Mouse (Mus musculus) MEL (cell line): ENCODE results near the gene Uba3. TPM values are rescaled to one million over a fixed set of nuclear protein-coding genes. Genes with fewer than 3 reads are reported as not detected.

Experiments used
- DNase-seq: peaks from one replicate; pipeline ENCODE4 v3.0.0; 2011; ENCODE audit warnings: low read depth, low spot score
- H3K27ac ChIP-seq: 2 replicates; pipeline ENCODE4 v1.5.1; 2012; ENCODE audit warnings: low read depth, mild to moderate bottlenecking, control low read depth, low read length, moderate library complexity; ENCODE audit not compliant: control insufficient read depth
- H3K27me3 ChIP-seq, 2 experiments: fragments of 150-350 bp in 1 of 2; sonication (generic) in 1 of 2; 2 replicates each; pipeline ENCODE4 v1.6.1; 2012; ENCODE audit warnings: low read length in 2 of 2, mild to moderate bottlenecking in 2 of 2, improper control_type of control experiment in 1 of 2, moderate library complexity in 1 of 2; ENCODE audit not compliant: insufficient read depth in 2 of 2, control insufficient read depth in 1 of 2
- H3K36me3 ChIP-seq, 2 experiments: 2 replicates each; pipeline ENCODE4 v1.6.1; 2012 to 2014; ENCODE audit warnings: low read length in 2 of 2, improper control_type of control experiment in 1 of 2, inconsistent platforms in 1 of 2, mild to moderate bottlenecking in 1 of 2; ENCODE audit not compliant: insufficient read depth in 2 of 2, control insufficient read depth in 1 of 2
- H3K4me1 ChIP-seq, 2 experiments: fragments of 150-350 bp in 1 of 2; sonication (generic) in 1 of 2; 2 replicates each; pipeline ENCODE4 v1.6.1; 2012; ENCODE audit warnings: low read length in 2 of 2, improper control_type of control experiment in 1 of 2, mild to moderate bottlenecking in 1 of 2; ENCODE audit not compliant: insufficient read depth in 2 of 2, control insufficient read depth in 1 of 2
- H3K4me3 ChIP-seq, 2 experiments: fragments of 150-350 bp in 1 of 2; sonication (generic) in 1 of 2; 2 replicates each; pipeline ENCODE4 v1.5.1; 2012; ENCODE audit warnings: low read depth in 2 of 2, low read length in 2 of 2, mild to moderate bottlenecking in 2 of 2, moderate library complexity in 2 of 2, control low read depth in 1 of 2, improper control_type of control experiment in 1 of 2; ENCODE audit not compliant: control insufficient read depth in 1 of 2, insufficient read depth in 1 of 2
- H3K79me2 ChIP-seq: 2 replicates; pipeline ENCODE4 v1.6.1; 2012; ENCODE audit warnings: mild to moderate bottlenecking, low read length, moderate library complexity; ENCODE audit not compliant: control insufficient read depth, poor library complexity, insufficient read depth
- H3K9ac ChIP-seq: 2 replicates; pipeline ENCODE4 v1.6.1; 2012; ENCODE audit warnings: low read depth, mild to moderate bottlenecking, control low read depth, low read length, moderate library complexity; ENCODE audit not compliant: control insufficient read depth, poor library complexity, severe bottlenecking
- H3K9me3 ChIP-seq: fragments of 150-350 bp; sonication (generic); replicated peaks from 2 replicates; pipeline ENCODE4 v1.6.1; 2012; ENCODE audit warnings: mild to moderate bottlenecking, low read length, improper control_type of control experiment, moderate library complexity; ENCODE audit not compliant: insufficient read depth
- CHD1 ChIP-seq: IDR thresholded peaks from 2 replicates; pipeline ENCODE4 v1.6.1; 2012; ENCODE audit warnings: low read depth, mild to moderate bottlenecking, inconsistent platforms, low read length, improper control_type of control experiment
- CHD2 ChIP-seq: IDR thresholded peaks from 2 replicates; pipeline ENCODE4 v1.6.1; 2011; ENCODE audit warnings: low read length, improper control_type of control experiment
- E2F4 ChIP-seq: IDR thresholded peaks from 2 replicates; pipeline ENCODE4 v1.6.1; 2011; ENCODE audit warnings: low read depth, low read length, improper control_type of control experiment, borderline replicate concordance
- ETS1 ChIP-seq: IDR thresholded peaks from 2 replicates; pipeline ENCODE4 v1.6.1; 2012; ENCODE audit warnings: low read depth, mild to moderate bottlenecking, inconsistent platforms, low read length, improper control_type of control experiment, moderate library complexity
- HCFC1 ChIP-seq: IDR thresholded peaks from 2 replicates; pipeline ENCODE4 v1.6.1; 2012; ENCODE audit warnings: low read depth, mild to moderate bottlenecking, inconsistent platforms, low read length, improper control_type of control experiment, moderate library complexity
- JUND ChIP-seq: IDR thresholded peaks from 2 replicates; pipeline ENCODE4 v1.6.1; 2011; ENCODE audit warnings: low read depth, mild to moderate bottlenecking, improper control_type of control experiment, low read length
- KAT2A ChIP-seq: conservative IDR thresholded peaks from 2 replicates; pipeline ENCODE4 v1.6.1; 2012; ENCODE audit warnings: low read depth, low read length, improper control_type of control experiment, inconsistent platforms
- NRF1 ChIP-seq: IDR thresholded peaks from 2 replicates; pipeline ENCODE4 v1.6.1; 2014; ENCODE audit warnings: low read depth, mild to moderate bottlenecking, inconsistent platforms, low read length, improper control_type of control experiment, moderate library complexity; ENCODE audit not compliant: poor library complexity, insufficient read depth, severe bottlenecking
- POLR2AphosphoS5 ChIP-seq: IDR thresholded peaks from 2 replicates; pipeline ENCODE4 v1.6.1; 2012; ENCODE audit warnings: low read depth, borderline replicate concordance, mild to moderate bottlenecking, inconsistent platforms, low read length, moderate library complexity, mixed read lengths
- RAD21 ChIP-seq: IDR thresholded peaks from 2 replicates; pipeline ENCODE4 v1.6.1; 2011; ENCODE audit warnings: mild to moderate bottlenecking, low read depth, low read length, improper control_type of control experiment
- RCOR1 ChIP-seq: IDR thresholded peaks from 2 replicates; pipeline ENCODE4 v1.6.1; 2012; ENCODE audit warnings: low read depth, mild to moderate bottlenecking, inconsistent platforms, low read length, improper control_type of control experiment
- SIN3A ChIP-seq: IDR thresholded peaks from 2 replicates; pipeline ENCODE4 v1.6.1; 2012; ENCODE audit warnings: low read length, improper control_type of control experiment, inconsistent platforms
- SMC3 ChIP-seq: IDR thresholded peaks from 2 replicates; pipeline ENCODE4 v1.6.1; 2011; ENCODE audit warnings: low read depth, low read length, improper control_type of control experiment
- TAL1 ChIP-seq: IDR thresholded peaks from 2 replicates; pipeline ENCODE4 v1.6.1; 2012; ENCODE audit warnings: mild to moderate bottlenecking, inconsistent platforms, low read length, moderate library complexity, mixed read lengths
- TCF12 ChIP-seq: IDR thresholded peaks from 2 replicates; pipeline ENCODE4 v1.6.1; 2014; ENCODE audit warnings: low read depth, mild to moderate bottlenecking, inconsistent platforms, low read length, improper control_type of control experiment, moderate library complexity
- UBTF ChIP-seq: IDR thresholded peaks from 2 replicates; pipeline ENCODE4 v1.6.1; 2012; ENCODE audit warnings: low read depth, mild to moderate bottlenecking, inconsistent platforms, low read length, improper control_type of control experiment, moderate library complexity, borderline replicate concordance; ENCODE audit not compliant: insufficient read depth
- USF2 ChIP-seq, 2 experiments: IDR thresholded peaks; 2 replicates each; pipeline ENCODE4 v1.6.1; 2011 to 2012; ENCODE audit warnings: improper control_type of control experiment in 2 of 2, low read length in 2 of 2, borderline replicate concordance in 1 of 2, inconsistent platforms in 1 of 2, low read depth in 1 of 2, mild to moderate bottlenecking in 1 of 2; ENCODE audit not compliant: insufficient read depth in 1 of 2
- ZC3H11A ChIP-seq: IDR thresholded peaks from 2 replicates; pipeline ENCODE4 v1.6.1; 2012; ENCODE audit warnings: low read depth, mild to moderate bottlenecking, inconsistent platforms, low read length, improper control_type of control experiment
- ZKSCAN1 ChIP-seq: IDR thresholded peaks from 2 replicates; pipeline ENCODE4 v1.6.1; 2012; ENCODE audit warnings: low read depth, mild to moderate bottlenecking, inconsistent platforms, low read length, improper control_type of control experiment, moderate library complexity
- polyA plus RNA-seq, 2 experiments: library from polyadenylated mRNA; stranded (reverse) in 1 of 2; unstranded in 1 of 2; fragments of >175 nt in 1 of 2; fragments of >200 nt in 1 of 2; gene quantifications; 2 replicates each; pipeline versions ENCODE4 v1.2.1 to v1.2.4; 2012; ENCODE audit warnings: low replicate concordance in 2 of 2, low read depth in 1 of 2; ENCODE audit not compliant: insufficient read length in 2 of 2, insufficient read depth in 1 of 2, missing spikeins in 1 of 2
- total RNA-seq: library from RNA; depleted of rRNA; stranded (reverse); fragments of 300-350 nt; gene quantifications from 2 replicates; pipeline ENCODE4 v1.2.3, GENCODE M21; 2012

Uba3 gene
- total and polyA plus RNA-seq, 3 experiments = 37.1 to 38.1 TPM; not detected in 1

DNA sequence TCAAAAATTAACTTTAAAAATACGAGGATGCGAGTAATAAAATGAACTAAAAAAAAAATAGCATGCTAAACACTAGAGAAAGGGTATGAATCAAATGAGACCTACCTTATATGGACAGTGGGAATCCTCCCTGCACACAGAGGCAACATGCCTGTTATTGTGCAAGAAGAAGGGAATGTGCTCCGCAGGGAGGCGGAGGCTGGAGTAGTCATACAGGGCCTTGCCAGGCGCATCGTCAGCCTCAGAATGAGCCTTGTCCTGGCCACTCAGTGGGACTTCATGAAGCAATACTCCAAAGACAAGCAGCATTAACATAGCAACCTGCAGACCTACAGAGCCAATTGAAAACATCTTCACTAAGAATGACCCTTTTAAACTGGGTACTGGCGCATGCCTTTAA, 60.3 kb downstream of the Uba3 start:
- Histone ChIP-seq H3K9ac (no peak overlapping the region), H3K27ac (no peak overlapping the region), H3K4me3 (no peak overlapping the region), H3K36me3 (peaks cover 0 to 3% of the 10 kb centered on the region in 2 experiments; a peak in 2 of 4 replicates), H3K79me2 (no peaks in the 10 kb centered on the region; the same call in 1 of the 2 replicates), H3K4me1 (peaks cover 0 to 7% of the 10 kb centered on the region in 2 experiments; a peak in 2 of 4 replicates), H3K9me3 (no peaks in the 10 kb centered on the region), H3K27me3 (no peaks in the 10 kb centered on the region)
- no peak for TF ChIP-seq CHD1
- TF ChIP-seq TAL1 = no peak
- no peak for TF ChIP-seq UBTF
- TF ChIP-seq CHD2 = no peak
- TF ChIP-seq E2F4 = no peak
- TF ChIP-seq RCOR1 = no peak
- TF ChIP-seq USF2 (IDR thresholded peaks at IDR 0.05; ENCODE audit: borderline replicate concordance in 1 of 2, insufficient read depth in 1 of 2, low read depth in 1 of 2, low read length in 2 of 2) = no peak
- no peak for TF ChIP-seq SMC3
- TF ChIP-seq ETS1 = no peak
- no peak for TF ChIP-seq HCFC1
- no peak for TF ChIP-seq RAD21
- no peak for TF ChIP-seq ZKSCAN1
- TF ChIP-seq POLR2AphosphoS5 = no peak
- TF ChIP-seq KAT2A = no peak
- DNase-seq = no peak

DNA sequence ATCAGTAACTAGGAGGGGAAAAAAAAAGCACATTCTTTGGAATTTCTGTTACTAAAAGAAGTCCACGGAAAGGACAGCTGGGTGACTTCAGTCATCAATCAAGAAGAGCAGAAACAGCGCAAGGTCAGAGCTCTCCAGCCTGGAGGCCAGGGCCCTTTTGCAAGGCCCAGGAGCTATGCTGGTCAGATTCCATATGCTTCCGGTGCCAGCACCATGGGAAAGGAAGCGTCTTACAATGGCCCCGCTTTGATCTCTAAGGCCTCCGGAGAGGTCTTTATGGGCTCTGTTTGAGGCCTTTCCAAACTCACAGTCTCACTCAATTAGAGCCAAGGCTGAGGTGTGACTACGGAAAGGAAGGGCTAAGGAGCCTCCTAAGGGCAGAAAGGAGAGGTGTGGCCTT, 61.1 kb downstream of the Uba3 start:
- Histone ChIP-seq H3K27me3 (no peaks in the 10 kb centered on the region), H3K9me3 (no peaks in the 10 kb centered on the region), H3K9ac (no peak overlapping the region), H3K36me3 (peaks cover 0 to 3% of the 10 kb centered on the region in 2 experiments; a peak in 2 of 4 replicates), H3K79me2 (no peaks in the 10 kb centered on the region; the same call in 1 of the 2 replicates), H3K4me3 (no peak overlapping the region), H3K4me1 (peaks cover 0 to 7% of the 10 kb centered on the region in 2 experiments; a peak in 2 of 4 replicates), H3K27ac (no peak overlapping the region)
- no peak for DNase-seq
- TF ChIP-seq UBTF = no peak

DNA sequence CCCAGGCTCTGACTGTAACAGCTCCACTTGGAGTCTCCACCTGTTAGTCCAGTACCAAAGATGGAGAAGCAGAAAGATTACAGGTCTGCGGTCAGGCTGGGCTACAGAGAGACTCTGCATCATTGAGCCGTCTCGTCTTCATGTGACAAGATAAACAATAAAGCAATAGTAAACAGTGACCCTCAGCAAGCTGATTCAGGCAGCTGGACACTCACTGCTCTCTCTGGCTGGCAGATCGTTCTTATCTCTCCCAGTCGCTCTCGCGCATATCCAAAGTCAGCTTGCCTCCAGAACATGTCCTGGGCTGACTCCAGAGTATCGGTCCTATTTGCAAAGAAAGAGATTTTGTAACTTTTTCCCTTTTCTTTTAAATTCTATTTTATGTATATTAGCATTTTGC, 62.8 kb downstream of the Uba3 start:
- Histone ChIP-seq H3K27ac (no peak overlapping the region), H3K27me3 (no peaks in the 10 kb centered on the region), H3K9me3 (no peaks in the 10 kb centered on the region), H3K36me3 (no peaks in the 10 kb centered on the region), H3K79me2 (no peaks in the 10 kb centered on the region), H3K9ac (no peak overlapping the region), H3K4me1 (peaks cover 0 to under 1% of the 10 kb centered on the region in 2 experiments; a peak in 2 of 4 replicates), H3K4me3 (no peak overlapping the region)
- TF ChIP-seq SIN3A = no peak
- no peak for TF ChIP-seq ZC3H11A
- no peak for TF ChIP-seq NRF1
- no peak for TF ChIP-seq TCF12
- TF ChIP-seq JUND = no peak
- no peak for DNase-seq
